ENCODE assay signal across 9 mouse cellular contexts in genomic region chr11:116430723-116431427, GRCm38 (mm10). TPM values are rescaled to one million over a fixed set of nuclear protein-coding genes. Genes with fewer than 3 reads are reported as not detected.
DNase-seq lines count a peak whose midpoint lies in the region; ATAC-seq and TF ChIP-seq lines count a peak whose summit lies in the region.
"Had no signal": no experiment of that assay in that cellular context is flagged by ENCODE, and none has a peak within 500 bp of the region (broad histone marks: within the 10 kb centered on the region; RNA-seq: fewer than 3 reads in every experiment).

No protein-coding gene starts in this region.

- no peaks in the 10 kb centered on the region for H3K9me3 ChIP-seq in kidney, embryonic 16.5 days (ENCODE audit: low read length)
- H3K9me3 ChIP-seq in MEL (replicated peaks; ENCODE audit: insufficient read depth, low read length) = no peaks in the 10 kb centered on the region
- H3K9me3 ChIP-seq in embryonic facial prominence, embryonic 15.5 days (replicated peaks) = no peaks in the 10 kb centered on the region
- H3K9me3 ChIP-seq in midbrain, embryonic 14.5 days (ENCODE audit: control insufficient read depth, low read length) = no peaks in the 10 kb centered on the region

- WGBS in kidney, embryonic 16.5 days = 43% methylated on average over 22 of the region's 22 CpGs
- WGBS in embryonic facial prominence, embryonic 15.5 days = 34% methylated on average over 22 of the region's 22 CpGs
- WGBS in midbrain, embryonic 14.5 days = 35% methylated on average over 22 of the region's 22 CpGs

- TF ChIP-seq RAD21 in MEL (IDR thresholded peaks at IDR 0.05; ENCODE audit: low read depth, low read length) = no peak

- H3K36me3 ChIP-seq in kidney, embryonic 16.5 days (ENCODE audit: insufficient read depth, low read length) = peaks cover 3% of the 10 kb centered on the region; the same call in 1 of the 2 replicates
- H3K36me3 ChIP-seq in MEL (ENCODE audit: control insufficient read depth in 1 of 2, insufficient read depth in 2 of 2, low read length in 2 of 2) = peaks cover 0 to 43% of the 10 kb centered on the region in 2 experiments; a peak in 2 of 4 replicates
- peaks cover 2% of the 10 kb centered on the region; the same call in 1 of the 2 replicates for H3K36me3 ChIP-seq in embryonic facial prominence, embryonic 15.5 days
- H3K36me3 ChIP-seq in midbrain, embryonic 14.5 days (ENCODE audit: control insufficient read depth, insufficient read depth, low read length) = peaks cover 2% of the 10 kb centered on the region

- H3K79me2 ChIP-seq in MEL (ENCODE audit: control insufficient read depth, insufficient read depth, low read length, poor library complexity) = peaks cover 10% of the 10 kb centered on the region

- H3K4me2 ChIP-seq in kidney, embryonic 16.5 days (replicated peaks; ENCODE audit: low read depth, low read length) = peak overlapping the region; percentile 7; the same call in 1 of the 2 replicates
- H3K4me2 ChIP-seq in embryonic facial prominence, embryonic 15.5 days (replicated peaks) = peak overlapping the region; percentile 12; the same call in 1 of the 2 replicates
- H3K4me2 ChIP-seq in midbrain, embryonic 14.5 days (ENCODE audit: low read length) = peak overlapping the region; percentile 5; the same call in 1 of the 2 replicates

- peak; percentile 40 to 61 for TF ChIP-seq EP300 in MEL (IDR thresholded peaks at IDR 0.05; ENCODE audit: low read depth in 1 of 2, low read length in 2 of 2)

- H3K27ac ChIP-seq in kidney, embryonic 16.5 days (ENCODE audit: low read length) = peak overlapping the region; percentile 76; the same call in 1 of the 2 replicates
- peak overlapping the region; percentile 66 for H3K27ac ChIP-seq in MEL (ENCODE audit: control insufficient read depth, low read depth, low read length)
- H3K27ac ChIP-seq in embryonic facial prominence, embryonic 15.5 days (replicated peaks) = 0 out of 2 replicates have a peak overlapping the region, but pooled peaks have one; percentile 4
- no peak overlapping the region for H3K27ac ChIP-seq in midbrain, embryonic 14.5 days (replicated peaks; ENCODE audit: low read depth, low read length)

- no peak for ATAC-seq in kidney, embryonic 16.5 days (ENCODE audit: low FRiP score, low TSS enrichment)
- no peak for ATAC-seq in embryonic facial prominence, embryonic 15.5 days (ENCODE audit: insufficient number of reproducible peaks, low FRiP score, low TSS enrichment, low read depth)
- ATAC-seq in midbrain, embryonic 14.5 days (ENCODE audit: low FRiP score, low TSS enrichment) = no peak

- H3K4me3 ChIP-seq in kidney, embryonic 16.5 days (ENCODE audit: low read length) = no peak overlapping the region
- H3K4me3 ChIP-seq in MEL (ENCODE audit: control insufficient read depth in 1 of 2, insufficient read depth in 1 of 2, low read depth in 2 of 2, low read length in 2 of 2) = peak overlapping the region; percentile 34 to 61
- no peak overlapping the region for H3K4me3 ChIP-seq in embryonic facial prominence, embryonic 15.5 days (replicated peaks)
- no peak overlapping the region for H3K4me3 ChIP-seq in midbrain, embryonic 14.5 days (replicated peaks; ENCODE audit: low read depth, low read length)

- no peaks in the 10 kb centered on the region for H3K27me3 ChIP-seq in kidney, embryonic 16.5 days (ENCODE audit: insufficient read depth, low read length)
- no peaks in the 10 kb centered on the region for H3K27me3 ChIP-seq in MEL (ENCODE audit: control insufficient read depth in 1 of 2, insufficient read depth in 2 of 2, low read length in 2 of 2)
- H3K27me3 ChIP-seq in embryonic facial prominence, embryonic 15.5 days = no peaks in the 10 kb centered on the region
- H3K27me3 ChIP-seq in midbrain, embryonic 14.5 days (ENCODE audit: control insufficient read depth, insufficient read depth, low read length) = no peaks in the 10 kb centered on the region

- TF ChIP-seq CTCF in MEL (IDR thresholded peaks at IDR 0.05 in 2 of 3, conservative IDR thresholded peaks at IDR 0.05 in 1 of 3; ENCODE audit: control insufficient read depth in 1 of 3, insufficient read depth in 1 of 3, low read depth in 2 of 3, low read length in 3 of 3, poor library complexity in 1 of 3, severe bottlenecking in 1 of 3) = no peak

- H3K9ac ChIP-seq in kidney, embryonic 16.5 days (replicated peaks; ENCODE audit: low read length) = peak overlapping the region; percentile 28; the same call in 1 of the 2 replicates
- H3K9ac ChIP-seq in MEL (ENCODE audit: control insufficient read depth, low read depth, low read length, poor library complexity, severe bottlenecking) = peak overlapping the region; percentile 53
- no peak overlapping the region for H3K9ac ChIP-seq in embryonic facial prominence, embryonic 15.5 days
- H3K9ac ChIP-seq in midbrain, embryonic 14.5 days (replicated peaks; ENCODE audit: low read length) = no peak overlapping the region

- TF ChIP-seq POLR2A in MEL (IDR thresholded peaks at IDR 0.05; ENCODE audit: control insufficient read depth in 1 of 2, insufficient read depth in 1 of 2, low read depth in 1 of 2, low read length in 2 of 2, poor library complexity in 1 of 2) = no peak

- peaks cover 36% of the 10 kb centered on the region for H3K4me1 ChIP-seq in kidney, embryonic 16.5 days (ENCODE audit: insufficient read depth, low read length)
- H3K4me1 ChIP-seq in MEL (ENCODE audit: control insufficient read depth in 1 of 2, insufficient read depth in 2 of 2, low read length in 2 of 2) = peaks cover 20 to 54% of the 10 kb centered on the region in 2 experiments
- peaks cover 29% of the 10 kb centered on the region for H3K4me1 ChIP-seq in embryonic facial prominence, embryonic 15.5 days
- H3K4me1 ChIP-seq in midbrain, embryonic 14.5 days (ENCODE audit: control insufficient read depth, insufficient read depth, low read length) = peaks cover 8% of the 10 kb centered on the region

- no peak for DNase-seq in kidney, postnatal 36 days
- peak; percentile 86 for DNase-seq in MEL (ENCODE audit: low read depth, low spot score)
- no peak for DNase-seq in midbrain, embryonic 14.5 days
- no peak for DNase-seq in embryo, embryonic 11 days
- no peak for DNase-seq in thymus, postnatal 10 days (ENCODE audit: low spot score in 2 of 2)
- DNase-seq: cerebellum, postnatal 14 days; thymus, adult 18-20 months had no signal

TF ChIP-seq in MEL, 35 proteins besides CTCF, POLR2A, EP300 and RAD21 (continues in another document):
- TF ChIP-seq NELFE (IDR thresholded peaks at IDR 0.05; ENCODE audit: low read depth, low read length) (no peak; the same call in 1 of the 2 replicates), TCF12 (IDR thresholded peaks at IDR 0.05; ENCODE audit: low read depth, low read length) (0 out of 2 replicates have a peak, but pooled peaks have one; percentile 37), MAX (IDR thresholded peaks at IDR 0.05; ENCODE audit: low read length) (0 out of 2 replicates have a peak, but pooled peaks have one; percentile 27), HCFC1 (IDR thresholded peaks at IDR 0.05; ENCODE audit: low read depth, low read length) (no peak), SIN3A (IDR thresholded peaks at IDR 0.05; ENCODE audit: low read length) (peak; percentile 50), TAL1 (IDR thresholded peaks at IDR 0.05; ENCODE audit: low read length) (0 out of 2 replicates have a peak, but pooled peaks have one; percentile 22), JUND (IDR thresholded peaks at IDR 0.05; ENCODE audit: low read depth, low read length) (no peak), SMC3 (IDR thresholded peaks at IDR 0.05; ENCODE audit: low read depth, low read length) (no peak), ZNF384 (IDR thresholded peaks at IDR 0.05; ENCODE audit: low read depth, low read length) (no peak), TBP (IDR thresholded peaks at IDR 0.05; ENCODE audit: low read depth, low read length) (peak; percentile 92), ZKSCAN1 (IDR thresholded peaks at IDR 0.05; ENCODE audit: low read depth, low read length) (no peak), MXI1 (IDR thresholded peaks at IDR 0.05; ENCODE audit: low read depth, low read length) (peak; percentile 64), UBTF (IDR thresholded peaks at IDR 0.05; ENCODE audit: borderline replicate concordance, insufficient read depth, low read depth, low read length) (peak; percentile 80; the same call in 1 of the 2 replicates), GABPA (IDR thresholded peaks at IDR 0.05; ENCODE audit: low read depth, low read length) (no peak), GATA1 (IDR thresholded peaks at IDR 0.05; ENCODE audit: low read depth, low read length) (peak; percentile 48; the same call in 1 of the 2 replicates), RCOR1 (IDR thresholded peaks at IDR 0.05; ENCODE audit: low read depth, low read length) (no peak; the same call in 1 of the 2 replicates), ZC3H11A (IDR thresholded peaks at IDR 0.05; ENCODE audit: low read depth, low read length) (no peak)

RNA-seq across cellular contexts. Expression of gene Ubald2, which starts 3.0 kb away (rescaled TPM):
- 51.2 and 51.4 TPM in 2 replicates for polyA plus RNA-seq in kidney, embryonic 16.5 days (2015; fragmentation: Nextera tagmentation; extraction: Ambion mirVana)
- total RNA-seq in MEL (2012; rRNA removed) = 56.8 and 66.2 TPM in 2 replicates
- 10 to 100 TPM in 1 of 2 experiments, not detected in 1; 77.7 TPM for polyA plus RNA-seq in MEL (2012; ENCODE audit: insufficient read depth in 1 of 2, insufficient read length in 2 of 2, low read depth in 1 of 2, low replicate concordance in 2 of 2, missing spikeins in 1 of 2)
- polyA plus RNA-seq in embryonic facial prominence, embryonic 15.5 days (2015; fragmentation: Nextera tagmentation; extraction: Ambion mirVana) = 33.3 and 39.6 TPM in 2 replicates
- 77.5 and 87.8 TPM in 2 replicates for polyA plus RNA-seq in midbrain, embryonic 14.5 days (2014; fragmentation: Nextera tagmentation; extraction: Ambion mirVana)

RNA-seq across cellular contexts. Expression of gene Rnf157, which starts 18.0 kb away (rescaled TPM):
- polyA plus RNA-seq in kidney, embryonic 16.5 days (2015; fragmentation: Nextera tagmentation; extraction: Ambion mirVana) = 6.1 and 6.8 TPM in 2 replicates
- total RNA-seq in MEL (2012; rRNA removed) = 4.6 and 7.5 TPM in 2 replicates
- 10 to 100 TPM in 1 of 2 experiments, not detected in 1; 10.9 TPM for polyA plus RNA-seq in MEL (2012; ENCODE audit: insufficient read depth in 1 of 2, insufficient read length in 2 of 2, low read depth in 1 of 2, low replicate concordance in 2 of 2, missing spikeins in 1 of 2)
- 15.7 and 17.0 TPM in 2 replicates for polyA plus RNA-seq in embryonic facial prominence, embryonic 15.5 days (2015; fragmentation: Nextera tagmentation; extraction: Ambion mirVana)
- 45.5 and 50.2 TPM in 2 replicates for polyA plus RNA-seq in midbrain, embryonic 14.5 days (2014; fragmentation: Nextera tagmentation; extraction: Ambion mirVana)

RNA-seq across cellular contexts. Expression of gene Qrich2, which starts 35.2 kb away (rescaled TPM):
- polyA plus RNA-seq in kidney, embryonic 16.5 days (2015; fragmentation: Nextera tagmentation; extraction: Ambion mirVana) = 0.15 and 0.32 TPM in 2 replicates
- total RNA-seq in MEL (2012; rRNA removed) = not detected in 2 replicates
- polyA plus RNA-seq in MEL (2012; ENCODE audit: insufficient read depth in 1 of 2, insufficient read length in 2 of 2, low read depth in 1 of 2, low replicate concordance in 2 of 2, missing spikeins in 1 of 2) = under 1 TPM in 1 of 2 experiments, not detected in 1; 0.11 TPM
- 0.09 and 0.16 TPM in 2 replicates for polyA plus RNA-seq in embryonic facial prominence, embryonic 15.5 days (2015; fragmentation: Nextera tagmentation; extraction: Ambion mirVana)
- polyA plus RNA-seq in midbrain, embryonic 14.5 days (2014; fragmentation: Nextera tagmentation; extraction: Ambion mirVana) = 0.09 TPM in 1 of 2 replicates, not detected in the other

Comparison
In these comparisons a context has a peak if more than half of its experiments do, and no peak if none do; other contexts are left out.
1. H3K4me3 ChIP-seq: peak in MEL (2 of 2); none in kidney, embryonic 16.5 days (single experiment), embryonic facial prominence, embryonic 15.5 days (single experiment) and midbrain, embryonic 14.5 days (single experiment).
2. H3K9ac ChIP-seq: peak in kidney, embryonic 16.5 days (single experiment) and MEL (single experiment); none in embryonic facial prominence, embryonic 15.5 days (single experiment) and midbrain, embryonic 14.5 days (single experiment).
3. Peak in every context shown above with its lines, with median percentiles within 50 percentile points of each other: H3K4me2 ChIP-seq.